ENCODE assay signal across 20 mouse cellular contexts in genomic region chr2:168311006-168311405, GRCm38 (mm10). TPM values are rescaled to one million over a fixed set of nuclear protein-coding genes. Genes with fewer than 3 reads are reported as not detected.
DNase-seq lines count a peak whose midpoint lies in the region; ATAC-seq and TF ChIP-seq lines count a peak whose summit lies in the region.
"Had no signal": no experiment of that assay in that cellular context is flagged by ENCODE, and none has a peak within 500 bp of the region (broad histone marks: within the 10 kb centered on the region; RNA-seq: fewer than 3 reads in every experiment).

No protein-coding gene starts in this region.

- no peak overlapping the region for H3K4me3 ChIP-seq in embryonic facial prominence, embryonic 15.5 days (replicated peaks)
- no peak overlapping the region for H3K4me3 ChIP-seq in embryonic facial prominence, embryonic 10.5 days
- no peak overlapping the region for H3K4me3 ChIP-seq in hindbrain, postnatal 0 days (ENCODE audit: low read length)
- H3K4me3 ChIP-seq: heart, adult 2 months; heart, embryonic 12.5 days; hindbrain, embryonic 15.5 days had no signal

- no peaks in the 10 kb centered on the region for H3K9me3 ChIP-seq in embryonic facial prominence, embryonic 15.5 days (replicated peaks)
- no peaks in the 10 kb centered on the region for H3K9me3 ChIP-seq in embryonic facial prominence, embryonic 10.5 days
- no peaks in the 10 kb centered on the region for H3K9me3 ChIP-seq in hindbrain, postnatal 0 days (ENCODE audit: low read length)
- H3K9me3 ChIP-seq: heart, embryonic 12.5 days; hindbrain, embryonic 15.5 days had no signal

- no peak overlapping the region for H3K27ac ChIP-seq in embryonic facial prominence, embryonic 15.5 days (replicated peaks)
- H3K27ac ChIP-seq in embryonic facial prominence, embryonic 10.5 days (replicated peaks) = no peak overlapping the region
- H3K27ac ChIP-seq in hindbrain, postnatal 0 days = no peak overlapping the region
- H3K27ac ChIP-seq: heart, adult 2 months; hindbrain, embryonic 15.5 days had no signal

- no peak for TF ChIP-seq CTCF in hindbrain, postnatal 0 days (IDR thresholded peaks at IDR 0.05; ENCODE audit: low read depth)

- no peak overlapping the region for H3K9ac ChIP-seq in embryonic facial prominence, embryonic 15.5 days
- H3K9ac ChIP-seq in hindbrain, postnatal 0 days (replicated peaks; ENCODE audit: low read length) = no peak overlapping the region
- H3K9ac ChIP-seq: heart, embryonic 12.5 days; hindbrain, embryonic 15.5 days had no signal

- peaks cover 15% of the 10 kb centered on the region; the same call in 1 of the 2 replicates for H3K4me1 ChIP-seq in embryonic facial prominence, embryonic 15.5 days
- peaks cover 19% of the 10 kb centered on the region for H3K4me1 ChIP-seq in embryonic facial prominence, embryonic 10.5 days
- no peaks in the 10 kb centered on the region for H3K4me1 ChIP-seq in hindbrain, postnatal 0 days (ENCODE audit: insufficient read depth, low read length)
- H3K4me1 ChIP-seq: hindbrain, embryonic 15.5 days had no signal

- WGBS in embryonic facial prominence, embryonic 15.5 days = 88% methylated on average over 16 of the region's 16 CpGs
- 94% methylated on average over 16 of the region's 16 CpGs for WGBS in embryonic facial prominence, embryonic 10.5 days
- WGBS in hindbrain, postnatal 0 days = 93% methylated on average over 16 of the region's 16 CpGs

- H3K27me3 ChIP-seq in embryonic facial prominence, embryonic 15.5 days = no peaks in the 10 kb centered on the region; the same call in 1 of the 2 replicates
- 0 out of 2 replicates have a peak, but pooled peaks cover 4% of the 10 kb centered on the region for H3K27me3 ChIP-seq in embryonic facial prominence, embryonic 10.5 days (replicated peaks; ENCODE audit: low read depth, poor library complexity, severe bottlenecking)
- H3K27me3 ChIP-seq in hindbrain, postnatal 0 days (ENCODE audit: insufficient read depth, low read length) = no peaks in the 10 kb centered on the region
- H3K27me3 ChIP-seq: hindbrain, embryonic 15.5 days had no signal

- H3K4me2 ChIP-seq in embryonic facial prominence, embryonic 15.5 days (replicated peaks) = no peak overlapping the region
- H3K4me2 ChIP-seq in hindbrain, postnatal 0 days (ENCODE audit: low read depth, low read length) = no peak overlapping the region
- H3K4me2 ChIP-seq: heart, embryonic 12.5 days; hindbrain, embryonic 15.5 days had no signal

- peak; percentile 34; the same call in 1 of the 2 replicates for ATAC-seq in embryonic facial prominence, embryonic 15.5 days (ENCODE audit: insufficient number of reproducible peaks, low FRiP score, low TSS enrichment, low read depth)
- no peak for ATAC-seq in hindbrain, postnatal 0 days
- ATAC-seq: forebrain, embryonic 16.5 days; inflammation-experienced regulatory T-cells, adult 6 months; intestine, postnatal 0 days; Patski had no signal

- no peaks in the 10 kb centered on the region for H3K36me3 ChIP-seq in embryonic facial prominence, embryonic 15.5 days
- no peaks in the 10 kb centered on the region for H3K36me3 ChIP-seq in embryonic facial prominence, embryonic 10.5 days (replicated peaks)
- no peaks in the 10 kb centered on the region for H3K36me3 ChIP-seq in hindbrain, postnatal 0 days (ENCODE audit: insufficient read depth, low read length)
- H3K36me3 ChIP-seq: heart, embryonic 12.5 days; hindbrain, embryonic 15.5 days had no signal

- DNase-seq in embryonic facial prominence, embryonic 10.5 days (ENCODE audit: low spot score) = no peak
- DNase-seq in ES-CJ7 (ENCODE audit: low read depth, low spot score) = peak; percentile 85
- peak; percentile 95 for DNase-seq in ZHBTc4 (ENCODE audit: low read depth, low spot score)
- no peak for DNase-seq in neural tube, embryonic 10.5 days (ENCODE audit: extremely low spot score, low spot score)
- no peak for DNase-seq in layer of hippocampus, adult 18-20 months (ENCODE audit: low spot score in 2 of 2)
- no peak for DNase-seq in hindbrain, postnatal 0 days (ENCODE audit: low spot score)
- DNase-seq: adrenal gland, postnatal 10 days; cerebellum, adult 18-20 months; cerebellum, postnatal 10 days; gastrocnemius, postnatal 10 days; heart, adult 2 months; heart, postnatal 36 days had no signal

RNA-seq across cellular contexts. Expression of gene Kcng1, which starts 29.5 kb away (rescaled TPM):
- polyA plus RNA-seq in embryonic facial prominence, embryonic 15.5 days (2015; fragmentation: Nextera tagmentation; extraction: Ambion mirVana) = 1.7 and 2.1 TPM in 2 replicates
- 1.2 and 1.4 TPM in 2 replicates for polyA plus RNA-seq in embryonic facial prominence, embryonic 10.5 days (2016; fragmentation: Nextera tagmentation; extraction: Ambion mirVana)
- 10 to 100 TPM; 43.9 to 51.6 TPM for total RNA-seq in layer of hippocampus, adult 18-20 months (2021)
- total RNA-seq in hindbrain, postnatal 0 days (2014; rRNA removed) = 0.32 and 0.89 TPM in 2 replicates
- 1.1 TPM in 2 replicates for polyA plus RNA-seq in hindbrain, postnatal 0 days (2015; fragmentation: Nextera tagmentation; extraction: Ambion mirVana)
- total RNA-seq: CH12.LX; heart, adult 2 months had no signal
- polyA plus RNA-seq: inflammation-experienced regulatory T-cells, adult 6 months; Patski had no signal

Comparison
In these comparisons a context has a peak if more than half of its experiments do, and no peak if none do; other contexts are left out.
1. DNase-seq: peak in ES-CJ7 (single experiment) and ZHBTc4 (single experiment); none in embryonic facial prominence, embryonic 10.5 days (single experiment), neural tube, embryonic 10.5 days (single experiment), layer of hippocampus, adult 18-20 months (0 of 2) and hindbrain, postnatal 0 days (single experiment).